ENCODE assay signal across 8 mouse cellular contexts in genomic region chr12:112675245-112676035, GRCm38 (mm10). TPM values are rescaled to one million over a fixed set of nuclear protein-coding genes. Genes with fewer than 3 reads are reported as not detected.
A peak's percentile ranks its signal among the peaks of the same experiment; 100 is the strongest.
DNase-seq lines count a peak whose midpoint lies in the region; ATAC-seq and TF ChIP-seq lines count a peak whose summit lies in the region.

No protein-coding gene starts in this region.

- H3K27me3 ChIP-seq in ES-Bruce4 (ENCODE audit: control insufficient read depth, insufficient read depth, low read length, poor library complexity, severe bottlenecking), result peaks cover 2% of the 10 kb centered on the region
- H3K27me3 ChIP-seq in forebrain, embryonic 11.5 days (ENCODE audit: control insufficient read depth, insufficient read depth, low read length), result peaks cover 28% of the 10 kb centered on the region
- peaks cover 7% of the 10 kb centered on the region; the same call in 1 of the 2 replicates for H3K27me3 ChIP-seq in heart, postnatal 0 days (ENCODE audit: control insufficient read depth, insufficient read depth, low read length)
- peaks cover 29% of the 10 kb centered on the region for H3K27me3 ChIP-seq in neural tube, embryonic 15.5 days (replicated peaks)
- H3K27me3 ChIP-seq in thymus, adult 2 months (ENCODE audit: control insufficient read depth, insufficient read depth, low read length), result peaks cover 4% of the 10 kb centered on the region; the same call in 1 of the 2 replicates

- no peaks in the 10 kb centered on the region for H3K9me3 ChIP-seq in ES-Bruce4 (replicated peaks; ENCODE audit: control insufficient read depth, insufficient read depth, low read length, poor library complexity, severe bottlenecking)
- no peaks in the 10 kb centered on the region for H3K9me3 ChIP-seq in forebrain, embryonic 11.5 days (ENCODE audit: control insufficient read depth, low read length)
- H3K9me3 ChIP-seq in heart, postnatal 0 days (replicated peaks; ENCODE audit: control insufficient read depth, low read length), result no peaks in the 10 kb centered on the region
- H3K9me3 ChIP-seq in neural tube, embryonic 15.5 days (replicated peaks), result no peaks in the 10 kb centered on the region

- no peak overlapping the region for H3K27ac ChIP-seq in ES-Bruce4 (ENCODE audit: insufficient read depth, low read length)
- peak overlapping the region; percentile 27; the same call in 1 of the 2 replicates for H3K27ac ChIP-seq in forebrain, embryonic 11.5 days (ENCODE audit: low read depth, low read length)
- H3K27ac ChIP-seq in heart, postnatal 0 days (ENCODE audit: low read depth), result peak overlapping the region; percentile 94
- H3K27ac ChIP-seq in neural tube, embryonic 15.5 days (replicated peaks), result peak overlapping the region; percentile 93
- peak overlapping the region; percentile 26; the same call in 1 of the 2 replicates for H3K27ac ChIP-seq in thymus, adult 2 months (ENCODE audit: control insufficient read depth, insufficient read depth, low read length)

- DNase-seq in c-Kit-positive CD71-negative TER-119-negative erythroid progenitor cells, embryonic 14.5 days (ENCODE audit: low read depth), result peak; percentile 94
- peak; percentile 89 for DNase-seq in forebrain, embryonic 11.5 days (ENCODE audit: low spot score)
- peak; percentile 89 for DNase-seq in heart, postnatal 0 days (ENCODE audit: low spot score)
- peak; percentile 85 to 93 for DNase-seq in kidney, postnatal 36 days
- peak; percentile 84 for DNase-seq in lung, adult 2 months
- DNase-seq in thymus, adult 2 months, result peak; percentile 88

- no peaks in the 10 kb centered on the region for H3K4me1 ChIP-seq in ES-Bruce4 (ENCODE audit: control insufficient read depth, insufficient read depth, low read length)
- peaks cover 33% of the 10 kb centered on the region for H3K4me1 ChIP-seq in forebrain, embryonic 11.5 days (replicated peaks; ENCODE audit: control insufficient read depth, insufficient read depth, low read length)
- peaks cover 39% of the 10 kb centered on the region for H3K4me1 ChIP-seq in heart, postnatal 0 days (ENCODE audit: control insufficient read depth, insufficient read depth)
- H3K4me1 ChIP-seq in lung, adult 2 months (ENCODE audit: control insufficient read depth, insufficient read depth, low read length), result peaks cover 35% of the 10 kb centered on the region
- H3K4me1 ChIP-seq in neural tube, embryonic 15.5 days, result peaks cover 72% of the 10 kb centered on the region
- peaks cover 48% of the 10 kb centered on the region for H3K4me1 ChIP-seq in thymus, adult 2 months (replicated peaks; ENCODE audit: control insufficient read depth, insufficient read depth, low read length)

- peak overlapping the region; percentile 32 for H3K4me3 ChIP-seq in ES-Bruce4 (ENCODE audit: low read depth, low read length)
- H3K4me3 ChIP-seq in forebrain, embryonic 11.5 days (ENCODE audit: low read depth, low read length), result peak overlapping the region; percentile 98
- H3K4me3 ChIP-seq in heart, postnatal 0 days (ENCODE audit: low read depth, low read length), result 0 out of 2 replicates have a peak overlapping the region, but pooled peaks have one; percentile 74
- peak overlapping the region; percentile 6 for H3K4me3 ChIP-seq in lung, adult 2 months (replicated peaks; ENCODE audit: extremely low read depth, low read depth, low read length)
- peak overlapping the region; percentile 90 for H3K4me3 ChIP-seq in neural tube, embryonic 15.5 days (replicated peaks)
- peak overlapping the region; percentile 16 for H3K4me3 ChIP-seq in thymus, adult 2 months (ENCODE audit: control insufficient read depth, insufficient read depth, low read length)

- ATAC-seq in forebrain, embryonic 11.5 days (replicated peaks; ENCODE audit: low FRiP score), result peak; percentile 23
- ATAC-seq in heart, postnatal 0 days (ENCODE audit: insufficient read depth, low read depth), result peak; percentile 21; the same call in 1 of the 2 replicates
- ATAC-seq in neural tube, embryonic 15.5 days (ENCODE audit: low FRiP score), result peak; percentile 41

- no peak for TF ChIP-seq EP300 in ES-Bruce4 (IDR thresholded peaks at IDR 0.05; ENCODE audit: insufficient read depth, low read depth, low read length)
- TF ChIP-seq EP300 in heart, postnatal 0 days (IDR thresholded peaks at IDR 0.05; ENCODE audit: low read depth), result no peak

- no peak for TF ChIP-seq POLR2A in ES-Bruce4 (IDR thresholded peaks at IDR 0.05; ENCODE audit: insufficient read depth, low read length)
- TF ChIP-seq POLR2A in lung, adult 2 months (IDR thresholded peaks at IDR 0.05; ENCODE audit: borderline replicate concordance, extremely low read depth, low read depth, low read length), result no peak
- TF ChIP-seq POLR2A in thymus, adult 2 months (IDR thresholded peaks at IDR 0.05; ENCODE audit: control insufficient read depth, extremely low read depth, insufficient read depth, low read length, poor library complexity), result no peak

- TF ChIP-seq CTCF in ES-Bruce4 (IDR thresholded peaks at IDR 0.05; ENCODE audit: low read depth, low read length), result peak; percentile 90
- TF ChIP-seq CTCF in heart, postnatal 0 days (IDR thresholded peaks at IDR 0.05; ENCODE audit: low read depth), result peak; percentile 89
- peak; percentile 78 for TF ChIP-seq CTCF in lung, adult 2 months (IDR thresholded peaks at IDR 0.05; ENCODE audit: insufficient read depth, low read length)
- TF ChIP-seq CTCF in thymus, adult 2 months (IDR thresholded peaks at IDR 0.05; ENCODE audit: borderline replicate concordance, control insufficient read depth, extremely low read depth, insufficient read depth, low read length, poor library complexity), result peak; percentile 73; the same call in 1 of the 2 replicates

- peak overlapping the region; percentile 90 for H3K4me2 ChIP-seq in forebrain, embryonic 11.5 days (ENCODE audit: low read depth, low read length, severe bottlenecking)
- H3K4me2 ChIP-seq in heart, postnatal 0 days (ENCODE audit: low read depth, low read length), result peak overlapping the region; percentile 80
- H3K4me2 ChIP-seq in neural tube, embryonic 15.5 days, result peak overlapping the region; percentile 95

- H3K9ac ChIP-seq in ES-Bruce4 (ENCODE audit: low read depth, poor library complexity, severe bottlenecking), result peak overlapping the region; percentile 95; the same call in 1 of the 2 replicates
- peak overlapping the region; percentile 33; the same call in 1 of the 2 replicates for H3K9ac ChIP-seq in forebrain, embryonic 11.5 days (ENCODE audit: low read length)
- H3K9ac ChIP-seq in heart, postnatal 0 days (replicated peaks; ENCODE audit: low read depth, low read length), result 0 out of 2 replicates have a peak overlapping the region, but pooled peaks have one; percentile 7
- 0 out of 2 replicates have a peak overlapping the region, but pooled peaks have one; percentile 97 for H3K9ac ChIP-seq in neural tube, embryonic 15.5 days (replicated peaks)

- no peaks in the 10 kb centered on the region for H3K36me3 ChIP-seq in ES-Bruce4 (ENCODE audit: control insufficient read depth, insufficient read depth, low read length, poor library complexity, severe bottlenecking)
- H3K36me3 ChIP-seq in forebrain, embryonic 11.5 days (ENCODE audit: control insufficient read depth, insufficient read depth, low read length), result peaks cover 6% of the 10 kb centered on the region; the same call in 1 of the 2 replicates
- peaks cover 12% of the 10 kb centered on the region for H3K36me3 ChIP-seq in heart, postnatal 0 days (replicated peaks; ENCODE audit: control insufficient read depth, insufficient read depth, low read length)
- peaks cover 6% of the 10 kb centered on the region; the same call in 1 of the 2 replicates for H3K36me3 ChIP-seq in neural tube, embryonic 15.5 days
- peaks cover 4% of the 10 kb centered on the region for H3K36me3 ChIP-seq in thymus, adult 2 months (ENCODE audit: control insufficient read depth, insufficient read depth, low read length)

- 18% methylated on average over 18 of the region's 18 CpGs for WGBS in forebrain, embryonic 11.5 days
- 14% methylated on average over 18 of the region's 18 CpGs for WGBS in heart, postnatal 0 days
- 21% methylated on average over 18 of the region's 18 CpGs for WGBS in lung, adult 2 months
- WGBS in neural tube, embryonic 15.5 days, result 15% methylated on average over 18 of the region's 18 CpGs
- WGBS in thymus, adult 2 months, result 22% methylated on average over 18 of the region's 18 CpGs

RNA-seq across cellular contexts. Expression of gene Akt1, which starts 0.8 kb away (rescaled TPM):
- 70.4 and 78.0 TPM in 2 replicates for polyA plus RNA-seq in ES-Bruce4 (2011; ENCODE audit: insufficient read depth, insufficient read length, low read depth, missing spikeins)
- polyA plus RNA-seq in forebrain, embryonic 11.5 days (2014; fragmentation: Nextera tagmentation; extraction: Ambion mirVana), result 99.4 and 123 TPM in 2 replicates
- total RNA-seq in heart, postnatal 0 days (2014; rRNA removed; ENCODE audit: low replicate concordance), result 206 and 234 TPM in 2 replicates
- 60.6 and 70.9 TPM in 2 replicates for polyA plus RNA-seq in heart, postnatal 0 days (2015; fragmentation: Nextera tagmentation; extraction: Ambion mirVana)
- polyA plus RNA-seq in lung, adult 2 months (2012; rRNA removed), result 166 and 187 TPM in 2 replicates
- polyA plus RNA-seq in neural tube, embryonic 15.5 days (2015; fragmentation: Nextera tagmentation; extraction: Ambion mirVana), result 70.5 and 120 TPM in 2 replicates
- polyA plus RNA-seq in thymus, adult 2 months (2012; rRNA removed), result 220 and 229 TPM in 2 replicates

RNA-seq across cellular contexts. Expression of gene Zbtb42, which starts 3.2 kb away (rescaled TPM):
- polyA plus RNA-seq in ES-Bruce4 (2011; ENCODE audit: insufficient read depth, insufficient read length, low read depth, missing spikeins), result 2.2 and 5.0 TPM in 2 replicates
- 4.4 and 5.3 TPM in 2 replicates for polyA plus RNA-seq in forebrain, embryonic 11.5 days (2014; fragmentation: Nextera tagmentation; extraction: Ambion mirVana)
- total RNA-seq in heart, postnatal 0 days (2014; rRNA removed; ENCODE audit: low replicate concordance), result 3.2 and 18.3 TPM in 2 replicates
- polyA plus RNA-seq in heart, postnatal 0 days (2015; fragmentation: Nextera tagmentation; extraction: Ambion mirVana), result 4.6 TPM in 2 replicates
- polyA plus RNA-seq in lung, adult 2 months (2012; rRNA removed), result 40.9 and 51.2 TPM in 2 replicates
- polyA plus RNA-seq in neural tube, embryonic 15.5 days (2015; fragmentation: Nextera tagmentation; extraction: Ambion mirVana), result 1.8 and 2.4 TPM in 2 replicates
- polyA plus RNA-seq in thymus, adult 2 months (2012; rRNA removed), result 15.9 and 17.8 TPM in 2 replicates

RNA-seq across cellular contexts. Expression of gene Siva1, which starts 31.0 kb away (rescaled TPM):
- polyA plus RNA-seq in ES-Bruce4 (2011; ENCODE audit: insufficient read depth, insufficient read length, low read depth, missing spikeins), result 103 and 104 TPM in 2 replicates
- polyA plus RNA-seq in forebrain, embryonic 11.5 days (2014; fragmentation: Nextera tagmentation; extraction: Ambion mirVana), result 227 and 257 TPM in 2 replicates
- total RNA-seq in heart, postnatal 0 days (2014; rRNA removed; ENCODE audit: low replicate concordance), result 92.0 and 107 TPM in 2 replicates
- 62.2 and 71.1 TPM in 2 replicates for polyA plus RNA-seq in heart, postnatal 0 days (2015; fragmentation: Nextera tagmentation; extraction: Ambion mirVana)
- 58.6 and 66.5 TPM in 2 replicates for polyA plus RNA-seq in lung, adult 2 months (2012; rRNA removed)
- polyA plus RNA-seq in neural tube, embryonic 15.5 days (2015; fragmentation: Nextera tagmentation; extraction: Ambion mirVana), result 48.0 and 96.7 TPM in 2 replicates
- 131 and 134 TPM in 2 replicates for polyA plus RNA-seq in thymus, adult 2 months (2012; rRNA removed)

RNA-seq across cellular contexts. Expression of gene Cep170b, which starts 44.8 kb away (rescaled TPM):
- polyA plus RNA-seq in ES-Bruce4 (2011; ENCODE audit: insufficient read depth, insufficient read length, low read depth, missing spikeins), result 102 and 104 TPM in 2 replicates
- polyA plus RNA-seq in forebrain, embryonic 11.5 days (2014; fragmentation: Nextera tagmentation; extraction: Ambion mirVana), result 12.6 and 15.2 TPM in 2 replicates
- total RNA-seq in heart, postnatal 0 days (2014; rRNA removed; ENCODE audit: low replicate concordance), result 10.1 and 17.6 TPM in 2 replicates
- polyA plus RNA-seq in heart, postnatal 0 days (2015; fragmentation: Nextera tagmentation; extraction: Ambion mirVana), result 1.8 and 2.4 TPM in 2 replicates
- 68.2 and 73.2 TPM in 2 replicates for polyA plus RNA-seq in lung, adult 2 months (2012; rRNA removed)
- 34.7 and 43.3 TPM in 2 replicates for polyA plus RNA-seq in neural tube, embryonic 15.5 days (2015; fragmentation: Nextera tagmentation; extraction: Ambion mirVana)
- polyA plus RNA-seq in thymus, adult 2 months (2012; rRNA removed), result 21.1 and 22.8 TPM in 2 replicates

RNA-seq across cellular contexts. Expression of gene Adssl1, which starts 55.6 kb away (rescaled TPM):
- 6.6 and 8.7 TPM in 2 replicates for polyA plus RNA-seq in ES-Bruce4 (2011; ENCODE audit: insufficient read depth, insufficient read length, low read depth, missing spikeins)
- polyA plus RNA-seq in forebrain, embryonic 11.5 days (2014; fragmentation: Nextera tagmentation; extraction: Ambion mirVana), result 1.9 and 2.1 TPM in 2 replicates
- 86.8 and 106 TPM in 2 replicates for total RNA-seq in heart, postnatal 0 days (2014; rRNA removed; ENCODE audit: low replicate concordance)
- polyA plus RNA-seq in heart, postnatal 0 days (2015; fragmentation: Nextera tagmentation; extraction: Ambion mirVana), result 159 and 176 TPM in 2 replicates
- 33.3 and 39.0 TPM in 2 replicates for polyA plus RNA-seq in lung, adult 2 months (2012; rRNA removed)
- polyA plus RNA-seq in neural tube, embryonic 15.5 days (2015; fragmentation: Nextera tagmentation; extraction: Ambion mirVana), result 7.6 and 8.6 TPM in 2 replicates
- polyA plus RNA-seq in thymus, adult 2 months (2012; rRNA removed), result 10.9 and 14.2 TPM in 2 replicates

Comparison
In these comparisons a context has a peak if more than half of its experiments do, and no peak if none do; other contexts are left out.
1. H3K4me3 ChIP-seq: peak in every context shown above with its lines; median percentile 98 in forebrain, embryonic 11.5 days; 90 in neural tube, embryonic 15.5 days; 74 in heart, postnatal 0 days; 32 in ES-Bruce4; 16 in thymus, adult 2 months; 6 in lung, adult 2 months.
2. H3K9ac ChIP-seq: peak in every context shown above with its lines; median percentile 97 in neural tube, embryonic 15.5 days; 95 in ES-Bruce4; 33 in forebrain, embryonic 11.5 days; 7 in heart, postnatal 0 days.